Mouse (Mus musculus): Measurements from ENCODE around the gene Palm2. TPM values are rescaled to one million over a fixed set of nuclear protein-coding genes. Genes with fewer than 3 reads are reported as not detected.

The Palm2 gene
- total RNA-seq, 2 experiments from 2014 or later = 65.7 to 74.2 TPM

- no peak for DNase-seq (ENCODE audit: low spot score in 2 of 2)
- intact Hi-C loops (cut with DNase I) = no loop called here
These were observed 206.9 kb downstream of the Palm2 start for GRCm38 (mm10) chr4:57640971-57641370.

GRCm38 (mm10) chr4:57650994-57651393 lies 216.9 kb downstream of the Palm2 start:
- no peak for DNase-seq (ENCODE audit: low spot score in 2 of 2)
- intact Hi-C loops (cut with DNase I) = no loop called here

GRCm38 (mm10) chr4:57651547-57651946 lies 217.5 kb downstream of the Palm2 start:
- intact Hi-C loops (cut with DNase I) = no loop called here
- no peak for DNase-seq (ENCODE audit: low spot score in 2 of 2)

GRCm38 (mm10) chr4:57652185-57652904 lies 218.3 kb downstream of the Palm2 start:
- peak in 1 of 2 experiments; percentile 53 for DNase-seq (ENCODE audit: low spot score in 2 of 2)
- intact Hi-C loops (cut with DNase I) = no loop called here

GRCm38 (mm10) chr4:57655966-57656365 lies 221.9 kb downstream of the Palm2 start:
- intact Hi-C loops (cut with DNase I) = no loop called here
- DNase-seq (ENCODE audit: low spot score in 2 of 2) = no peak

- DNase-seq (ENCODE audit: low spot score in 2 of 2) = peak; percentile 46 to 69
- intact Hi-C loops (cut with DNase I) = no loop called here
These were observed 222.3 kb downstream of the Palm2 start for GRCm38 (mm10) chr4:57656388-57656787.

GRCm38 (mm10) chr4:57656861-57657260 lies 222.8 kb downstream of the Palm2 start:
- intact Hi-C loops (cut with DNase I) = no loop called here
- no peak for DNase-seq (ENCODE audit: low spot score in 2 of 2)

GRCm38 (mm10) chr4:57660470-57660869 lies 226.4 kb downstream of the Palm2 start:
- no peak for DNase-seq (ENCODE audit: low spot score in 2 of 2)
- intact Hi-C loops (cut with DNase I) = no loop called here

- DNase-seq (ENCODE audit: low spot score in 2 of 2) = no peak
- intact Hi-C loops (cut with DNase I) = no loop called here
These were observed 232.1 kb downstream of the Palm2 start for GRCm38 (mm10) chr4:57666101-57666500.

GRCm38 (mm10) chr4:57670813-57671469 lies 236.9 kb downstream of the Palm2 start:
- no peak for DNase-seq (ENCODE audit: low spot score in 2 of 2)
- intact Hi-C loops (cut with DNase I) = loop anchor here (5.0 to 10.0 kb wide), 3 partner anchors 196 to 574 kb away; no protein-coding TSS in a partner anchor

- no peak for DNase-seq (ENCODE audit: low spot score in 2 of 2)
- intact Hi-C loops (cut with DNase I) = loop anchor here (2.0 to 10.0 kb wide), 5 partner anchors 116 to 572 kb away; no protein-coding TSS in a partner anchor
These were observed 238.5 kb downstream of the Palm2 start for GRCm38 (mm10) chr4:57672541-57672940.

GRCm38 (mm10) chr4:57672996-57673906 lies 239.2 kb downstream of the Palm2 start:
- peak; percentile 86 to 90 for DNase-seq (ENCODE audit: low spot score in 2 of 2)
- intact Hi-C loops (cut with DNase I) = loop anchor here (1.0 to 10.0 kb wide), 6 partner anchors 116 to 572 kb away; no protein-coding TSS in a partner anchor

- intact Hi-C loops (cut with DNase I) = loop anchor here (5.0 to 10.0 kb wide), 3 partner anchors 193 to 570 kb away; no protein-coding TSS in a partner anchor
- no peak for DNase-seq (ENCODE audit: low spot score in 2 of 2)
These were observed 240.3 kb downstream of the Palm2 start for GRCm38 (mm10) chr4:57674351-57674750.

- DNase-seq (ENCODE audit: low spot score in 2 of 2) = no peak
- intact Hi-C loops (cut with DNase I) = loop anchor here (10.0 kb wide), 2 partner anchors 409 to 569 kb away; no protein-coding TSS in a partner anchor
These were observed 241.3 kb downstream of the Palm2 start for GRCm38 (mm10) chr4:57675387-57675786.

- DNase-seq (ENCODE audit: low spot score in 2 of 2) = no peak
- intact Hi-C loops (cut with DNase I) = loop anchor here (10.0 kb wide), 2 partner anchors 407 to 567 kb away; no protein-coding TSS in a partner anchor
These were observed 243.9 kb downstream of the Palm2 start for GRCm38 (mm10) chr4:57677916-57678315.

GRCm38 (mm10) chr4:57678991-57679457 lies 245.0 kb downstream of the Palm2 start:
- intact Hi-C loops (cut with DNase I) = loop anchor here (10.0 kb wide), 2 partner anchors 406 to 566 kb away; no protein-coding TSS in a partner anchor

GRCm38 (mm10) chr4:57680186-57680585 lies 246.1 kb downstream of the Palm2 start:
- intact Hi-C loops (cut with DNase I) = no loop called here
- no peak for DNase-seq (ENCODE audit: low spot score in 2 of 2)

More at GRCm38 (mm10) chr4:57678991-57679457, 245.0 kb downstream of the Palm2 start:
- no peak for DNase-seq (ENCODE audit: low spot score in 2 of 2)

- no peak for DNase-seq (ENCODE audit: low spot score in 2 of 2)
- intact Hi-C loops (cut with DNase I) = no loop called here
These were observed 247.5 kb downstream of the Palm2 start for GRCm38 (mm10) chr4:57681511-57681910.

GRCm38 (mm10) chr4:57682341-57682740 lies 248.3 kb downstream of the Palm2 start:
- no peak for DNase-seq (ENCODE audit: low spot score in 2 of 2)
- intact Hi-C loops (cut with DNase I) = no loop called here
